Mouse (Mus musculus) olfactory bulb, adult 2 months (tissue): ENCODE results near the gene Tgoln1.

Source experiments
- CTCF ChIP-seq: fragments of 200-500 bp; IDR thresholded peaks from 2 replicates; pipeline ENCODE4 v1.5.1; 2012; ENCODE audit warnings: low read depth, mild to moderate bottlenecking, low read length, moderate library complexity; ENCODE audit not compliant: insufficient read depth
- POLR2A ChIP-seq: fragments of 200-500 bp; IDR thresholded peaks from 2 replicates; pipeline ENCODE4 v1.6.1; 2012; ENCODE audit warnings: mild to moderate bottlenecking, low read depth, low read length, moderate library complexity; ENCODE audit not compliant: insufficient read depth

DNA sequence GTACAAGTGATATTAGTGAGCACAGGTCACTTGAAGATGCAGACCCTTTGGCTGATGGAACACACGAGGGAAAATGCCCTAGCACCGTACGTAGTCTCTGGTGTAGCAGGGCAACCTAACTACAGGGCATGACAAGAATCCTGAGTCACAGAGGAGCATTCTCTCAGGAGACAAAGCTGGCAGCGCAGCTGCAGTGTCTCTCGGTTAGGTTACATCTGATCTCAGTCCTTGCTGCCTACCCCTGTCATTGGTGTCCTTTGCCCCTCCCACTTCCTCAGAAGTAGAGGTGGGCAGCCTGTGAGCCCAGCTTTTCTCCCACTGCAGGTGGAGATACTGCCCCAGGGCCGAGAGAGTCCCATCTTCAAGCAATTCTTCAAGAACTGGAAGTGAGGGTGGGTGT lies 54.3 kb downstream of the Tgoln1 start:
- no peak for TF ChIP-seq CTCF
- TF ChIP-seq POLR2A = no peak
